Mouse (Mus musculus): Measurements from ENCODE around the gene Bst2.

DNA sequence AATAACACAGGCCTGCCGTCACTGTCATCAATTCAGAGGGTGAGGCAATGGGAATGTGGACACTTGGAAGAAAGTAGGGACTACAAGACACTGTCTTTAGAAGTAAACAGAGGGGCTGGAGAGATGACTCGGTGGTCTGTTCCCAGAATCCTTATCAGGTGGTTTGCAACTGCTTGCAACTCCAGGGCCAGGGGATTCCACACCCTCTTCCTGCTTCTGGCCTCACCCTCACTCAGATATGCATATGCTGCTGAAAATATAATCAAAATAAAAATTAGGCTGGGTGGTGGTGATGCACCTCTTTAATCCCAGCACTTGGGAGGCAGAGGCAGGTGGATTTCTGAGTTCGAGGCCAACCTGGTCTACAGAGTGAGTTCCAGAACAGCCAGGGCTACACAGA lies 22.8 kb upstream of the Bst2 start:
- TF ChIP-seq POLR2A (IDR thresholded peaks at IDR 0.05; ENCODE audit: insufficient read depth, low read length) (no peak), CTCF (IDR thresholded peaks at IDR 0.05; ENCODE audit: low read depth, low read length) (no peak), EP300 (IDR thresholded peaks at IDR 0.05; ENCODE audit: insufficient read depth, low read depth, low read length) (no peak)
